Mouse (Mus musculus) regulatory T cell (primary cell): Measurements from ENCODE around the gene Gm28171.
"Not testable (repeated sequence)": the region's sequence is repeated elsewhere in the genome, so short reads cannot be mapped to it uniquely, and the experiment has no call there.

ENCODE experiments used
- in situ Hi-C: fragments of 300-600 bp; cut with MboI, MseI; formaldehyde crosslinking; loops from one replicate; pipeline ENCODE4 v1.15.1; 2025; ENCODE audit warnings: high pct_unique_total_duplicates

Gm28171 gene

DNA sequence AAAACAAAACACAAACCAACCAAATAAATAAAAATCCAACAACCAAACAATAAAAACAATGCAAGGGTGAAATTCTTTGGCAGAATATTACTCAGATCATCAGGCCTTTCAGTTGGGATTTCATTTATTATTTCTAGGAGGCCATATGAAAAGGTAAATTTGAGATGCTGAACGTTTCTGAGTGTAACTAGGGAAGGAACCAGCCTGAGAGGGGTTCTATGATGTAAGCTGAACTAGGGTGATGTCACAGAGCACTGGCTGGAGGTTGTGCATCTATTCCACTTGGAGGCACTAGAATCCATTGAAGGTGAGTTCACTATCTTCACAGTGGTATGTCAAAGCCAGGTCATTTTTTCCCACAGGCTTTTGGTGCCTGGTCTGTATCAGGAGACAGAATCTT lies at the start of gene Gm28171:
Gene Gm28171 (plus strand): TSS at position 301 of the 400 bp plus-strand sequence.
- in situ Hi-C loops: not testable (repeated sequence)
